Mouse (Mus musculus) limb, embryonic 13.5 days (tissue): Measurements from ENCODE around the gene Abcc5. TPM values are rescaled to one million over a fixed set of nuclear protein-coding genes. Genes with fewer than 3 reads are reported as not detected.
A peak's percentile ranks its signal among the peaks of the same experiment; 100 is the strongest.

Experiments used
- ATAC-seq: fragments of 200-750 bp; cut with Nextera tagmentation; 2 replicates; pipeline ENCODE4 v1.8.0; 2017; ENCODE audit warnings: low read depth, moderate number of reproducible peaks, moderate TSS enrichment; ENCODE audit not compliant: low FRiP score
- H3K27ac ChIP-seq: fragments of 300-500 bp; sonication (generic); 2 replicates; pipeline ENCODE4 v1.5.1; 2015; ENCODE audit warnings: inconsistent platforms, mild to moderate bottlenecking, moderate library complexity
- H3K27me3 ChIP-seq: fragments of 300-500 bp; sonication (generic); 2 replicates; pipeline ENCODE4 v1.6.1; 2015; ENCODE audit warnings: mild to moderate bottlenecking, inconsistent platforms
- H3K36me3 ChIP-seq: fragments of 300-500 bp; sonication (generic); 2 replicates; pipeline ENCODE4 v1.6.1; 2015; ENCODE audit warnings: inconsistent platforms, mild to moderate bottlenecking, moderate library complexity
- H3K4me1 ChIP-seq: fragments of 300-500 bp; sonication (generic); 2 replicates; pipeline ENCODE4 v1.6.1; 2015; ENCODE audit warnings: inconsistent platforms
- H3K4me2 ChIP-seq: fragments of 300-500 bp; sonication (generic); replicated peaks from 2 replicates; pipeline ENCODE4 v1.6.1; 2015; ENCODE audit warnings: inconsistent platforms, mild to moderate bottlenecking, moderate library complexity
- H3K4me3 ChIP-seq: fragments of 300-500 bp; sonication (generic); 2 replicates; pipeline ENCODE4 v1.5.1; 2015; ENCODE audit warnings: moderate library complexity, mild to moderate bottlenecking, inconsistent platforms
- H3K9ac ChIP-seq: fragments of 300-500 bp; sonication (generic); 2 replicates; pipeline ENCODE4 v1.6.1; 2015; ENCODE audit warnings: mild to moderate bottlenecking, inconsistent platforms
- H3K9me3 ChIP-seq: fragments of 300-500 bp; sonication (generic); 2 replicates; pipeline ENCODE4 v1.6.1; 2016; ENCODE audit warnings: inconsistent platforms
- WGBS: fragments of 180-500 bp; shearing (Covaris S2); methylation state at CpG from one replicate; pipeline ENCODE4 v1.1.7; 2015; 5-methylcytosine and 5-hydroxymethylcytosine counted together
- polyA plus RNA-seq: library from polyadenylated mRNA; unstranded; fragments of >200 nt; fragmentation: Nextera tagmentation; extraction: Ambion mirVana; gene quantifications from 2 replicates; pipeline ENCODE4 v1.2.1, GENCODE M21; 2015

Gene Abcc5
- polyA plus RNA-seq, 1 experiment from 2014 or later, result 100 TPM

GRCm38 (mm10) chr16:20334918-20335317, 91.3 kb downstream of the Abcc5 start:
- Histone ChIP-seq H3K4me1 (no peaks in the 10 kb centered on the region), H3K4me2 (no peak overlapping the region), H3K27me3 (no peaks in the 10 kb centered on the region), H3K4me3 (no peak overlapping the region), H3K36me3 (peaks cover 77% of the 10 kb centered on the region), H3K27ac (no peak overlapping the region), H3K9me3 (no peaks in the 10 kb centered on the region), H3K9ac (no peak overlapping the region)
- 93% methylated on average over 8 of the region's 8 CpGs for WGBS
- ATAC-seq, result no peak

- 92% methylated on average over 5 of the region's 5 CpGs for WGBS
Observed at GRCm38 (mm10) chr16:20328306-20328705, 97.9 kb downstream of the Abcc5 start.

GRCm38 (mm10) chr16:20325286-20325685, 100.9 kb downstream of the Abcc5 start, which contains the start of gene Cyp2ab1:
Gene Cyp2ab1, minus strand, starts transcription at chr16:20325404.
- 77% methylated on average over 5 of the region's 5 CpGs for WGBS
- H3K9me3 ChIP-seq, result no peaks in the 10 kb centered on the region
- H3K9ac ChIP-seq, result no peak within 1 kb of the TSS
- no peak for ATAC-seq
- no peaks in the 10 kb centered on the region for H3K27me3 ChIP-seq
- peaks cover 17% of the 10 kb centered on the region for H3K36me3 ChIP-seq
- H3K4me2 ChIP-seq, result no peak within 1 kb of the TSS
- H3K4me1 ChIP-seq, result no peaks in the 10 kb centered on the region
- H3K4me3 ChIP-seq, result no peak within 1 kb of the TSS
- no peak within 1 kb of the TSS for H3K27ac ChIP-seq

More at GRCm38 (mm10) chr16:20328306-20328705, 97.9 kb downstream of the Abcc5 start:
- H3K9me3 ChIP-seq, result no peaks in the 10 kb centered on the region
- no peak overlapping the region for H3K4me3 ChIP-seq
- H3K36me3 ChIP-seq, result peaks cover 38% of the 10 kb centered on the region
- no peaks in the 10 kb centered on the region for H3K27me3 ChIP-seq
- ATAC-seq, result no peak
- no peak overlapping the region for H3K4me2 ChIP-seq
- H3K27ac ChIP-seq, result no peak overlapping the region
- H3K9ac ChIP-seq, result no peak overlapping the region
- H3K4me1 ChIP-seq, result no peaks in the 10 kb centered on the region

- Histone ChIP-seq H3K4me1 (no peaks in the 10 kb centered on the region), H3K36me3 (peaks cover 7% of the 10 kb centered on the region), H3K27ac (no peak overlapping the region), H3K4me3 (no peak overlapping the region), H3K9ac (no peak overlapping the region), H3K4me2 (no peak overlapping the region), H3K27me3 (no peaks in the 10 kb centered on the region), H3K9me3 (no peaks in the 10 kb centered on the region)
- WGBS, result 74% methylated on average over 5 of the region's 5 CpGs
- no peak for ATAC-seq
Observed at GRCm38 (mm10) chr16:20323907-20324306, 102.3 kb downstream of the Abcc5 start.

GRCm38 (mm10) chr16:20322274-20322673, 103.9 kb downstream of the Abcc5 start:
- WGBS, result 86% methylated on average over 4 of the region's 4 CpGs
- H3K27ac ChIP-seq, result no peak overlapping the region
- H3K9me3 ChIP-seq, result no peaks in the 10 kb centered on the region
- H3K9ac ChIP-seq, result no peak overlapping the region
- ATAC-seq, result no peak
- no peaks in the 10 kb centered on the region for H3K36me3 ChIP-seq
- H3K4me1 ChIP-seq, result no peaks in the 10 kb centered on the region
- H3K4me2 ChIP-seq, result no peak overlapping the region
- H3K27me3 ChIP-seq, result no peaks in the 10 kb centered on the region
- no peak overlapping the region for H3K4me3 ChIP-seq

- H3K27ac ChIP-seq, result no peak overlapping the region
- H3K9me3 ChIP-seq, result no peaks in the 10 kb centered on the region
- H3K4me3 ChIP-seq, result no peak overlapping the region
- 82% methylated on average over 6 of the region's 6 CpGs for WGBS
- no peak overlapping the region for H3K9ac ChIP-seq
- H3K27me3 ChIP-seq, result no peaks in the 10 kb centered on the region
- H3K36me3 ChIP-seq, result no peaks in the 10 kb centered on the region
- ATAC-seq, result no peak
- no peak overlapping the region for H3K4me2 ChIP-seq
- no peaks in the 10 kb centered on the region for H3K4me1 ChIP-seq
Observed at GRCm38 (mm10) chr16:20316770-20317169, 109.4 kb downstream of the Abcc5 start.

GRCm38 (mm10) chr16:20315266-20315665, 110.9 kb downstream of the Abcc5 start:
- Histone ChIP-seq H3K27me3 (no peaks in the 10 kb centered on the region), H3K36me3 (no peaks in the 10 kb centered on the region), H3K9ac (no peak overlapping the region), H3K4me1 (no peaks in the 10 kb centered on the region), H3K4me2 (no peak overlapping the region), H3K4me3 (no peak overlapping the region), H3K9me3 (no peaks in the 10 kb centered on the region), H3K27ac (no peak overlapping the region)
- 85% methylated on average over 4 of the region's 4 CpGs for WGBS
- ATAC-seq, result no peak

GRCm38 (mm10) chr16:20312272-20312671, 113.9 kb downstream of the Abcc5 start:
- H3K27ac ChIP-seq, result no peak overlapping the region
- H3K9ac ChIP-seq, result no peak overlapping the region
- H3K9me3 ChIP-seq, result no peaks in the 10 kb centered on the region
- WGBS, result 61% methylated on average over 14 of the region's 14 CpGs
- H3K4me2 ChIP-seq, result no peak overlapping the region
- no peaks in the 10 kb centered on the region for H3K36me3 ChIP-seq
- no peak overlapping the region for H3K4me3 ChIP-seq
- H3K4me1 ChIP-seq, result no peaks in the 10 kb centered on the region
- ATAC-seq, result no peak
- H3K27me3 ChIP-seq, result no peaks in the 10 kb centered on the region

- peaks cover 21% of the 10 kb centered on the region for H3K4me1 ChIP-seq
- under 1% methylated on average over 52 of the region's 52 CpGs for WGBS
- H3K36me3 ChIP-seq, result peaks cover 5% of the 10 kb centered on the region
- H3K9ac ChIP-seq, result peak within 1 kb of the TSS; percentile 85
- ATAC-seq, result peak; percentile 90
- peak within 1 kb of the TSS; percentile 39; the same call in 1 of the 2 replicates for H3K27ac ChIP-seq
- no peaks in the 10 kb centered on the region for H3K27me3 ChIP-seq
- peak within 1 kb of the TSS; percentile 83 for H3K4me2 ChIP-seq
- H3K4me3 ChIP-seq, result peak within 1 kb of the TSS; percentile 84
- H3K9me3 ChIP-seq, result no peaks in the 10 kb centered on the region
Observed at GRCm38 (mm10) chr16:20301770-20302649, 124.2 kb downstream of the Abcc5 start, which contains the start of gene Parl. Gene Parl, minus strand, starts transcription at chr16:20302387.

- no peak for ATAC-seq
- Histone ChIP-seq H3K4me3 (no peak overlapping the region), H3K9ac (no peak overlapping the region), H3K27me3 (no peaks in the 10 kb centered on the region), H3K27ac (no peak overlapping the region), H3K9me3 (no peaks in the 10 kb centered on the region), H3K4me1 (peaks cover 21% of the 10 kb centered on the region), H3K4me2 (peak overlapping the region; percentile 83; the same call in 1 of the 2 replicates), H3K36me3 (peaks cover 22% of the 10 kb centered on the region)
- WGBS, result 87% methylated on average over 2 of the region's 2 CpGs
Observed at GRCm38 (mm10) chr16:20300076-20300475, 126.1 kb downstream of the Abcc5 start.
